Mouse (Mus musculus) brown adipose tissue, adult 24 weeks (tissue): Measurements from ENCODE around the gene Fam20a. TPM values are rescaled to one million over a fixed set of nuclear protein-coding genes. Genes with fewer than 3 reads are reported as not detected.

Source experiments
- H3K27ac ChIP-seq: fragments of 200-500 bp; replicated peaks from 2 replicates; pipeline ENCODE4 v1.5.1; 2012; ENCODE audit warnings: low read depth, mild to moderate bottlenecking, low read length
- H3K4me1 ChIP-seq: fragments of 200-500 bp; 2 replicates; pipeline ENCODE4 v1.6.1; 2012; ENCODE audit warnings: low read length, mixed read lengths; ENCODE audit not compliant: control insufficient read depth, insufficient read depth, insufficient read length
- H3K4me3 ChIP-seq: fragments of 200-500 bp; 2 replicates; pipeline ENCODE4 v1.5.1; 2012; ENCODE audit warnings: low read depth, mild to moderate bottlenecking, low read length, moderate library complexity; ENCODE audit not compliant: insufficient read depth
- polyA plus RNA-seq: library from polyadenylated mRNA; stranded (reverse); fragments of >200 nt; gene quantifications from 2 replicates; pipeline ENCODE4 v1.2.4, GENCODE M21; 2012; ENCODE audit not compliant: missing spikeins, insufficient read depth, insufficient read length

The Fam20a gene
- polyA plus RNA-seq, 1 experiment, result 2.6 TPM

DNA sequence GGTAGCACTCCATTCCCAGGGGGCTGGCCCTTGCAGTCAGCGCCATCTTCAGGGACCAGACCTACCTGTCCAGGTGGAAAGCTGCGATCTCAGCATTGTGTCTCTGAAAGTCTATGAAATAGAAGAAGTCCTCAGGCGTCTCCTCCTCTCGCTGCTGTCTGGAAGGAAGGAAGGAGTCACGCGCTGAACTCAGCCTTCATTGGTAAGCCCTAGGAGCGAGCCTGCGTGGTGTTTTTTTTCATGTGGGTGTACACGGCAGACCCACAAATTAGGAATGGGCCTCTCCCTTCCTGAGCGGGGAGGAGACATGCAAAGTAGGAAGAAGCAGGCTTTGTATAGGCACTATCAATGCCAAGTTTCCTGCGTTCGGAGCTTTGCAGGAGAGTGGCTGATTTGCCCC lies 43.8 kb downstream of the Fam20a start:
- Histone ChIP-seq H3K4me3 (no peak overlapping the region), H3K4me1 (no peaks in the 10 kb centered on the region), H3K27ac (no peak overlapping the region)

DNA sequence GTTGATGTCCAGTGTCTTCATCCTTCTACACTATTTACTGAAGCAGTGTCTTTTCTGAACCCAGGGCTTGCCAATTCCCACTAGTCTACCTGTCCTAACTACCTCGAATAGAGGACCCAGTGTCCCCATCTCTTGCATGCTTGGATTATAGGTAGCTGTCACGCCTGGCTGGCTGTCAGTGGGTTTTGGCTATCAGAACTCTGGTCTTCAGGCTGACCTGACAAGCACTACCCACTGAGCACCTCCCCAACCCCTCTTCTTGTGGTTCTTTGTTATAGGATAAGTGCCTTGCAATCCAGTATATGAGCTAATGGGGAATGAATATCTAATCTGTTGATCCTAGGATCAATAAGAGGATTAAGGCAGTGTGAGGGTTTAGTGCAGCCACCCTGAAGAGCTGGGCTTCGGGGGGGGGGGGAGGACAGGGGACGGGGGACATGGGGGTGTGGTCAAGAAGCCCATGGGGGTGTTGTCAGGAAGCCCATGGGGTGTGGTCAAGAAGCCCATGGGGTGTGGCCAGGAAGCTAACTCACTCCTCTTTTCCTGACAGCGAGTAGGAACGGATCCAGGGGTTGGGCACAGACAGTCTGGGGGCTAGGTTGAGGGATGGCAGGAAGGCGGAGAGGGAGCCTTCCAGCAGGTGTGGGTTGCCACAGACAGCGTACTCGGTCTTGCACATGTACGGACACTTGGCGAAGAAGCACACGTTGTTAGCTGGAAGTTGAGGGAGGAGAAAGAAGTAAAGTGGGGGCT lies 45.3 kb downstream of the Fam20a start:
- Histone ChIP-seq H3K4me1 (peaks cover 3% of the 10 kb centered on the region; the same call in 1 of the 2 replicates), H3K27ac (no peak overlapping the region), H3K4me3 (no peak overlapping the region)

DNA sequence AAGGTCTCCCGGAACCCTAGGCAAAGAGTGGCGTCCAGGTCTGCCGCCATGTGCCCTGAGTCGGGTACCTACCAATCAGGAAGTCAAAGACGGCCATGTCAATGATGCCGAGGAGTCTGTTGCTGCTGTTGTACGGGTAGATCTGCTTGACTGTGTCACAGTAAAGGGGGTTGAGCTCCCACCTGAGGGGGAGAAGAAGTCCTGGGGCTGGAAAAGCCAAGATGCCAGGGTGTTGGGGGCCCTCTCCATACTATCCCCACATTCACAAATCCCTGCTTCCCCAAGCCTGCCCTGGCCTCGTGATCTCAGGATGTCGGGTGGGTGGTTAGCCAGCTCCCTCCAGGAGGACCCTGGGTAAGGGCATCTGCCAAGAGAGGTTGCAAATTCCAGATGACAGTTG lies 46.3 kb downstream of the Fam20a start:
- H3K4me3 ChIP-seq, result no peak overlapping the region
- no peak overlapping the region for H3K27ac ChIP-seq
- peaks cover 8% of the 10 kb centered on the region for H3K4me1 ChIP-seq

DNA sequence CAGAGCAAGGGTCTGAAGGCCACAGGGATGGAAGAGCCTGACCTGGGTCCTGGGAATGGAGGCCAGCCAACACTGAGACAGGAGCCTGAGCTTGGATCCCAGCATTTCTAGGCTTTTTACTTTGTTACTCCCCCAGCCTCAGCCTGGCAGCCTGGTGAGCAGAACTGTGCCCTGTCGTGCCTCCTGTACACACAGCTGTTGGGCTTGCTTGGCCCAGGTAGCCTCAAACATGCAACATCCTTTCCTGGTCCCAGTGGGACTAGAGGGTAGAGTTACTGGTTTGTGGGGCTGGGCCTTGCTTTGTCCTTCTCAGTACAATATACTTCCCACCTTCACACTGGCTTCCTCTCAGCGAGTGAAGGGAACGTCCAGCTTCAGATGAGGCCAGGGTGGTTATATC lies 46.9 kb downstream of the Fam20a start:
- H3K4me1 ChIP-seq, result peaks cover 12% of the 10 kb centered on the region
- H3K4me3 ChIP-seq, result no peak overlapping the region
- no peak overlapping the region for H3K27ac ChIP-seq

DNA sequence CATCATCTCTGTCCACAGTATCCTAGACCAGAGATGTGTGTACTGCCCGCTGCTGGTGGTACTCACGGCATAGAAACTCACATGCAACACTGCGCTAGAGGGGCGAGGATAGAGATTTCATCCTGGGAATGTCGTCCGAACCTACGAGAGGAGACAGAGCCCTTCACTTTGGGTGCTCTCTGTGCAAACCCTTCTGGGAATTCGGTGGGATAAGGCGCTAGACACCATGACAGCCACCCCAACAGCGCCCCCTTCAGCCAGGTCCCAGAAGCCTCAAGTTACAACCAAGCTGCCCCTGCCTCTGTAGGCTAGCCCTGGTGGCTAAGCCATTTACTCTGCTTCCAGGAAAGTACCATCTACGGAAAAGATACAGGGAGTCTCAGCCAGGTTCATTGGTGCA lies 47.5 kb downstream of the Fam20a start:
- no peak overlapping the region for H3K27ac ChIP-seq
- peaks cover 12% of the 10 kb centered on the region for H3K4me1 ChIP-seq
- no peak overlapping the region for H3K4me3 ChIP-seq

DNA sequence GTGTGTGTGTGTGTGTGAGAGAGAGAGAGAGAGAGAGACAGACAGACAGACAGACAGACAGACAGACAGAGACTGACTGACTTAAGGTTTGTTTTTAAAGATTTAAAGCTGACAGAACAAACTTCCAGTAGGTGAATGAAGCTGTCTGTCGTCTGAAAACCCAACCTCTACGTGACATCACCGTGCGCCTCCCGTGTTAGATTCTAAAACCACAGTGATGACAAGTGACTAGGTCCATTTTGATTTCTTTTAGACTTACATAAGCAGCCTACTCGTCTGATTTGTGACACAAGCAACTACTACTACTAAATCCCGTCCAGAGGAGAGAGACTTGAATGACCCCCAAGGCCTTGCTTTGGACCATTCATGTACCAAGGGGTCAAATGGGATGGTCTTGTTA lies 48.3 kb downstream of the Fam20a start:
- Histone ChIP-seq H3K4me1 (peaks cover 12% of the 10 kb centered on the region), H3K27ac (no peak overlapping the region), H3K4me3 (no peak overlapping the region)

DNA sequence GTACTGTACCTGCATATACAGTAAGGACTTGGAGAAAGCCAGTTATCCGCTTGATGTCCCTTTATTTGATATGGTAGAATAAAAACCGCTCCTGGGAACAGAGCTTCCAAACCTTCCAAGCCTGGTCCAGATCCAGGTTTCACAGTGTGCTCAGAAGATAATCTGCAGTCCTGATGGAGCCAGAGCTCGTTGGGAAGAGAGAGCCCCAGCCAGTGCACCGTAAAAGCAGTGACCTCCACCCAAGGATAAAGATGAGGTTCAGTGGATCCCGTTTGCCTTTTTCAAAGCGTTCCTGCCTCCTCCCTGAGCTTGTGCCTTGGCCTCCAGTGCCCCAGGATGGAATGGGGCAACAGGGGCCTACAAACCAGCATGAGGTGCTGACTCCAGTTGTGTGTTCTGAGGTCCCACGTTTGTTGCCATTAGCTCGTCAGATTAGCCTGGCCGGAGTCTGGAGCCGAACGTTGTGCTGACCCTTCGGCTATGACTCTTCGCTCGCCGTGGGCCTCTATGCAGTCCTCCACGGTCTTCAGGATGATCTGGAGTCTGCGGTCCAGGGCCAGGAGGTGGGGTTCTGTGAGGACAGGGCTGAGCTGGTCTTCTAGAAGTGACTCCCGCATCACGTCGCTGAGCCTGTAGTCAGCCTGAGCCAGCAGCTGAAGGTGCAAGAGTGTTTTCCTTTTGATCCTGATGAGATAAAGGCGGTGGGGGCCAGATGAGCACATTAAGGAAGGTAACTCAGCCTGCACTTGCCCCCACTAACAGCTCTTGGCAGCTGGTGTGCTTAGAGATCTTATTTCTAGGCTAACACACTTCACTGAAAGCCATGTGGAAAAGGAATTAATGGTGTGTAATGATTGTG lies 49.0 kb downstream of the Fam20a start:
- Histone ChIP-seq H3K27ac (no peak overlapping the region), H3K4me3 (no peak overlapping the region), H3K4me1 (peaks cover 12% of the 10 kb centered on the region)

DNA sequence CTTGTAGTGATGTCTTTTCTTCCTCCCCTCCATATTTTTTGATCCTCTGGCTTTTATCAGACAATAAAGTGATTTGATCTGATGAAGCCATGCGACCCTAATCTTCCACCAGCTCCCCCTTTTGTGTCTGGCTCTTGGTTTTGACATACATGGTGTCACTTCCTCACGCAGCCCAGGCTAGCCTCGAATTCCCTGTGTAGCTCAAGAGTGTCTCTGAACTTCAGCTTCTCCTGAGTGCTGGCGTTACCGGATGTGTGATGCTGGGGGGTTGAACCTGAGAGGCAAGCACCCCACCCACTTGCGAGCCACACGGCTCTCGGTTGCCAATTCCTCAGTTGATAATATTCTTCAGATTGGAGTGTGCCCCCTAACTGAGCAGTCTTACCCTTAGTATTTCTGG lies 49.7 kb downstream of the Fam20a start:
- Histone ChIP-seq H3K4me1 (peaks cover 12% of the 10 kb centered on the region), H3K27ac (peak overlapping the region; percentile 70; the same call in 1 of the 2 replicates)

DNA sequence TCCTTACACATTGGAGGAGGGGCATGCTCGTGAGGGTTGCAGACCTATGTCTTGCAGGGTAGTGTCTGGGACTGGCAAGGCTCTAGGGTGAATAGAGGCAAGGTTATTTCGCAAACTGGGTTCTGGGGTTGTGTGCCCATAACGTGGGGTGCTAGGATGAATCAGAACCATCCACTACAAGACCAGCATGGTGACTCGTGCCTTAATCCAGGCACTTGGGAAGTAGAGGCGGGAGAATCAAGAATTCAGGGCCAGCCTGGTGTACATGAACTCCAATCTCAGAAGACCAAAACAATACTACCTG lies 50.1 kb downstream of the Fam20a start:
- H3K4me1 ChIP-seq, result peaks cover 12% of the 10 kb centered on the region
- H3K27ac ChIP-seq, result peak overlapping the region; percentile 70

More for the DNA sequence above, 49.7 kb downstream of the Fam20a start:
- no peak overlapping the region for H3K4me3 ChIP-seq

DNA sequence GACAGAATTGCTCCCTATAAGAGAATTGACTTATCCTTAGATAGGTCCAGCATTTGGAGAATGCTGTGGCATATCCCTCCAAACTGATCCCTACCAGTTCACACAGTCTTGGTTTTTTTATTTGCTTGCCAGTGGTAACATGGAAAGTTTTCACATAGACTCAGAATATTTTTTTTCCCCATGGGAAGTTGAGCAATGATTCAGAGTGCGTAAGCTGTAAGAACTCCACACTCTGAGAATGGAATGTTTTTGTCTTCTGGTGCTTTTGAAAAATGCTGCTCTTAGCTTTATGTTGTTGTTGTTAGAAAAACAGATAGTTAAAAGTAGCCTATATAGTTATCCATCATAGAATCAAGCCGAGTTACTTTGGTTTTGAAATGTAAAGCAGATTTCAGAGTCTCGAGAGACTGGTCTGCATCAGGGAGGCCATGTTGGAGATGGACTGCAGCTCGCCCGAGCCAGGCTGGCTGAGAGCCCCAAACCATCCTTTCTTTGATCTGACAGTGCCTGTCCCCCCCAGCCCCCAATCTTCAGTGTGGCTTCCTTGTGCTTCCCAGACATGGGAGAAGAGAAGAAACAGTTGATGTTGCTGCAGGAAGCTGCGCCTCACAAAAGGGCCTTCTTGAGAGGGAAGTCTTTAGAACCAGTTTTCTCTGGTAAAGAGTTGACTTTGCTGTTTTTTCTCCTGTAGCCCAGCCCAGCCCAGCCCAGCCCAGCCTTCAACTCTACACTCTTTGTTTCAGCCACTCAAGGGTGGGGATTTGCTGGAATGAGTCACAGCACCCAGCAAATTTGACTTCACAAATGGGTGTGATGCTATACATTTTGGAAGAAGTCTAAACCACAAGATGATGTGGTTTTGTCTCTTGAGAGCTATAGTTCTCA lies 50.7 kb downstream of the Fam20a start:
- Histone ChIP-seq H3K27ac (peak overlapping the region; percentile 70), H3K4me3 (no peak overlapping the region), H3K4me1 (peaks cover 12% of the 10 kb centered on the region)

More for the DNA sequence above, 50.1 kb downstream of the Fam20a start:
- no peak overlapping the region for H3K4me3 ChIP-seq

DNA sequence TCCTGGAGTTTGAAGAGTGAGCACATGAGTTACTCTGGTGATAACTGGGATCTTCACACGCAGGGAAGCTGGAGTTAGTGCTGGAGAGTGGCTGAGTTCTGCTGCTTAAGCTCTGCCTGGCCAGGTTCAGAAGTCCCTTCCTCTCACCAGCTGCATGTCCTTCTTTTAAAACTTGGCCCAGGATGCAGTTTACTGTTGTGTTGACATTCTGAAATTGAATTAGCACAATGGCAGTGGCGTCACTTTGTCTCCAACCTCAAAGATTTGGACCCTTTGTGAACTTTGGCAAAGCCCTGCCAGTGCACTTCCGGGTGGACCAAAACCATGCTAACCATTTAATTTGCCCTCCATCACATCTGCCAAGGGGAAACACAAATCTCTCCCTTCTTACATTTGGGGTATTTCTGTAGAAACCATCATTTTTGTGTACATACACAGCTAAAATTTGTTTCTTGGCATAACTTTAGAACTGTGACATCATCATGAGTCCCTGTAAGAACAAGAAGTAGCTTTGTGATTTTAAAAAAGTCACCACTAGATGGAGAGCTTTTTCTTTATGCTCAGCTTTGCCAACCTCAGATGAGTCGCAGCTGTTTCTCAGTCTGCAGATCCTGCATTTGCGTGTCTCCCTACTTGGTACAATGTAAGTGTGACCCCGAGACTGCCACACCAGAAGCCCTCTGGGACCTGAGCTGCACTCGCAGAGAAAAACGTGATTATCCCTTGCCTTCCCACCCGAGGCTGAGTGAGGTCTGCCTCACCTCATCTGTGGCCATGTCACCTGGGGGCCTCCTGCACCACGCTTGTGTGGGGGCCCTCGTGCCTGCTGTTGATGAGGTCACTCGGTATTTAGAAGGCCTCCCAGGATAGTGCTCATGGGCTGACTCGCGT lies 51.8 kb downstream of the Fam20a start:
- H3K4me3 ChIP-seq, result no peak overlapping the region
- peaks cover 12% of the 10 kb centered on the region for H3K4me1 ChIP-seq
- H3K27ac ChIP-seq, result peak overlapping the region; percentile 45

DNA sequence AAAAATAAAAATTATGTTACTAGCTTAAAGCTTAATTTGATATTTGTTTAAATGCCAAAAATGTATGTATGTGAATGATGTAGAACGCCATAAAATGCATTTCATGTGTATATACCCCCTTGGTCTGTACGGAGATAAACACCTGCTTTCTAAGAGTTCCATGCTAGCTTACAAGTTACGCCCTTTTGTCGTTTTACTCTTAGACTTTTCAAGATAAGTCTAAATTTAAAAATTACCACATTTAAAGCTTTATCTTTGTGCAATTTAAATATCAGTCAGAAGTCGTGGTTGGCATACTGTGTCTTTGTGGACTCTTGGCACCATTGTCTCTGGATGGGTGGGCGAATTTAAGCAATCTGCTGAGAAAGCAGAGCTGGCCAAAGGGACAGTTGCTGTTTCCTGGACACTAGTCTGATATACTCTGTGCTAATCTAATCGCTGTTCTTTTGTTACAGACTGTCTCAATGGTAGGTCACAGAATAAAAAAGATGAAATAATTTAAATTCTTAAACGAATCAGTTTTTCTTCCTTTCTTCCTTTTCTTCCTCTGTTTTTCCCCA lies 52.9 kb downstream of the Fam20a start:
- Histone ChIP-seq H3K4me1 (peaks cover 12% of the 10 kb centered on the region), H3K4me3 (no peak overlapping the region), H3K27ac (no peak overlapping the region)

DNA sequence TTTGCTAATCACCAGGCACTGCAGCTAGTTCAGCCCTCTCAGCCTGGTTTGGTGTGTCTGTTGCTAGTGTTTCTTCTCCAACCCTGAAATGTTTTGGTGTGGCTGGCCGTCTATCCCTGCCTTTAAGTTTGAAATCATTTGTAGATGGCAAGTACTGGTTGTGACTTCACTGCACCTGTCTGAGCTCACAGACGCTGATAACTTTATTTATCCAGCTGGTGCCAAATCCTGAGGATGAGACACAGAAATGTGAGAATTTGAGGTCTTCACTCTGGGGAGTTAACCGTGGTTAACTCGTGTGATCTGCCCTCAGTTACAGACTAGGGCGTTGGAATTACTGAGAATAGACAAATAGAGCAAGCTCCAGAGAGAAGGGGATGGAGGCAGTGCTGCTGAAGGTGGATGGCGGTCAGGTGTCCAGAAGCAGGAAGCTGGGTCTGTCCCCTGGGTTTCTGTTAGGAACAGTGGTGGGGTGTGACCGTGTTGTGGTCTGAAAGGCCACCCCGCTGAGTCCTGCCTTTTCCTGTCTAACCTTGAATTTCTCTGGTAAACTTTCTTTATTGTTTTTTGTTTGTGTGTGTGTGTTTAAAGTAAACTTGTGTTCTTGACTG lies 53.9 kb downstream of the Fam20a start:
- Histone ChIP-seq H3K27ac (no peak overlapping the region), H3K4me3 (no peak overlapping the region), H3K4me1 (peaks cover 12% of the 10 kb centered on the region)

DNA sequence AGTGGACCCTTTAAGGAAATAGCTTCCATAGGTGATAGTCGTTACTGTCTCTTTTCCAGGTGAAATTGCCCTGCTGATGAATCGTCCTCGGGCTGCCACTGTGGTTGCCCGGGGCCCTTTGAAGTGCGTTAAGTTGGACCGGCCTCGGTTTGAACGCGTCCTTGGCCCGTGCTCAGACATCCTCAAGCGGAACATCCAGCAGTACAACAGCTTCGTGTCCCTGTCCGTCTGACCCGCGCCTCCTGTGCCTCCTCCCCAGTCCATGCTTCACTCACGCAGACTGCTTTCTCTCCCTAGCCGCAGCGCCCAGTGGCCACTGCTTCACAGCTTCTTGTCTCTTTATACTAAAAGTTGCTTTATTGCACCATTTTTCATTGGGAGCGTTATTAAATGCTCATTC lies 54.7 kb downstream of the Fam20a start:
- Histone ChIP-seq H3K4me1 (peaks cover 12% of the 10 kb centered on the region), H3K4me3 (no peak overlapping the region), H3K27ac (no peak overlapping the region)
